Mouse (Mus musculus): ENCODE data around the gene Nr1h2. TPM values are rescaled to one million over a fixed set of nuclear protein-coding genes. Genes with fewer than 3 reads are reported as not detected.

The Nr1h2 gene
- polyA plus RNA-seq, 1 experiment from 2014 or later = 60.8 TPM

DNA sequence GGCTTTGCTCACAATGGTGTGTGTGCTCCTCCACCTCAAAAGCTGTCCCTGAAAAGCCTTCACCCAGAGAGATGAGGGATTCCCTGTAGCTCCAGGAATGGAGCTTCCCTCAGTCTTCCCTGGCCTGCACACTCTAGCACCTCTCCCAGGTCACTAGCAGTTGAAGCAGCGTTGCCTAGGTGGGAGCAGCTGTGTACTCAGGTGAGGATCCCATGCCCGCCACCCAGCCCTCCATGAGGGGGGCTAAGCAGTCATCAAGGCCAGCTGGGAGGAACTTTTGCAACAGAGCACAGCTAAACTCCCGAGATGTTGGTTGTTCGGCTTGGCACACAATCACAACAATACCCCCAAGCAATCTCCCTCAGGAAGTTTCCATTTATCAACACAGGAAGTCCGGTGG, 29.0 kb upstream of the Nr1h2 start:
- H3K27ac ChIP-seq (replicated peaks; ENCODE audit: low read depth, low read length) = no peak overlapping the region
- WGBS = 65% methylated on average over 5 of the region's 5 CpGs
- H3K27me3 ChIP-seq (replicated peaks; ENCODE audit: control insufficient read depth, insufficient read depth, low read length) = peaks cover 20% of the 10 kb centered on the region
- no peak overlapping the region for H3K4me2 ChIP-seq (ENCODE audit: low read depth, low read length)
- H3K9ac ChIP-seq (ENCODE audit: low read depth, low read length) = no peak overlapping the region
- H3K4me1 ChIP-seq (ENCODE audit: control insufficient read depth, insufficient read depth, low read length) = no peaks in the 10 kb centered on the region
- ATAC-seq (ENCODE audit: low read depth) (no peak), DNase-seq (ENCODE audit: low spot score) (no peak)
- no peaks in the 10 kb centered on the region for H3K36me3 ChIP-seq (ENCODE audit: control insufficient read depth, insufficient read depth, low read length)
- H3K4me3 ChIP-seq (ENCODE audit: low read depth, low read length) = no peak overlapping the region
- 0 out of 2 replicates have a peak, but pooled peaks cover 4% of the 10 kb centered on the region for H3K9me3 ChIP-seq (ENCODE audit: control insufficient read depth, low read length)

DNA sequence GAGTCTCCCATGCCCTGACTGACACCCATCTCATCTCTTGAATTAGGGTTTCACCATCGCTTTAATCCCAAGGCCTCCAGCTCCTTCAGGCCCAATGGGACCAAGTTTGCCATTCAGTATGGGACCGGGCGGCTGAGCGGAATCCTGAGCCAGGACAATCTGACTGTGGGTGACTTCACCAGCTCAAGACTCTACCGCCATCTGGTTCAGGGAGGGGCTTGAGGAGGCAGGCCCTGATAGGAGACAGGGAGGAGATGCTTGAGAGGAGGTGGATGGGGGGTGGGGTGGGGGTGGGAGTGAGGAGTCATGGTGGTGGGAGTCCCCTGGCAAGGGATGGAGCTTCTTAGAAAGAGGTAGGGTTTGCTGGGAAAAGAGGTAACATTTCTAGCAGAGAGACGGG, 27.9 kb upstream of the Nr1h2 start:
- Histone ChIP-seq H3K36me3 (ENCODE audit: control insufficient read depth, insufficient read depth, low read length) (no peaks in the 10 kb centered on the region), H3K9ac (ENCODE audit: low read depth, low read length) (no peak overlapping the region), H3K4me1 (ENCODE audit: control insufficient read depth, insufficient read depth, low read length) (no peaks in the 10 kb centered on the region), H3K27ac (replicated peaks; ENCODE audit: low read depth, low read length) (no peak overlapping the region), H3K4me2 (ENCODE audit: low read depth, low read length) (no peak overlapping the region), H3K27me3 (replicated peaks; ENCODE audit: control insufficient read depth, insufficient read depth, low read length) (peaks cover 11% of the 10 kb centered on the region), H3K9me3 (ENCODE audit: control insufficient read depth, low read length) (0 out of 2 replicates have a peak, but pooled peaks cover 4% of the 10 kb centered on the region), H3K4me3 (ENCODE audit: low read depth, low read length) (no peak overlapping the region)
- WGBS = 82% methylated on average over 6 of the region's 6 CpGs
- no peak for DNase-seq (ENCODE audit: low spot score)
- no peak for ATAC-seq (ENCODE audit: low read depth)

DNA sequence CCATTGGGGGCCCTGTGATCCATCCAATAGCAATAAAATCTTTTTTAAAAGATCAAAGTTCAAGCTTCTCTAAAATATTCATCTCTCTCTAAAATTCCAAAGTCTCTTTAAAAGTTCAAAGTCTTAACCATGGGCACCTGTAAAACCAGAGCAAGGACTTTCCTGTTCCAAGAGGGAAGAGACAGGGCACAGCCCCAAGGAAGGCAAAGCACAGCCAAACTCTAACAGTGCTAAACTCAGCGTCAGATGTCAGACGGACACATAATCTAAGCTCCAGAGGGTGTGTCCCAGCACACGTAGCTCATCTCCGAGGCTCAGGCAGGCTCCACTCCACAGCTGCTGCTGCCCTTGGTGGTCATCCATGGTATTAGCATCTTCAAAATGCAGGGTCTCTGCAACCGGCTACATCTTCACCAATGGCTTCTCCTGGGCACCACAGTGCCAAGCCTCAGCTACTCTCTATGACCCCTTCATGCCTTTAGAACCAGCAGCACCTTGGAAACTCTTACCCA, 22.6 kb upstream of the Nr1h2 start:
- 44% methylated on average over 5 of the region's 5 CpGs for WGBS
- no peaks in the 10 kb centered on the region for H3K27me3 ChIP-seq (replicated peaks; ENCODE audit: control insufficient read depth, insufficient read depth, low read length)

DNA sequence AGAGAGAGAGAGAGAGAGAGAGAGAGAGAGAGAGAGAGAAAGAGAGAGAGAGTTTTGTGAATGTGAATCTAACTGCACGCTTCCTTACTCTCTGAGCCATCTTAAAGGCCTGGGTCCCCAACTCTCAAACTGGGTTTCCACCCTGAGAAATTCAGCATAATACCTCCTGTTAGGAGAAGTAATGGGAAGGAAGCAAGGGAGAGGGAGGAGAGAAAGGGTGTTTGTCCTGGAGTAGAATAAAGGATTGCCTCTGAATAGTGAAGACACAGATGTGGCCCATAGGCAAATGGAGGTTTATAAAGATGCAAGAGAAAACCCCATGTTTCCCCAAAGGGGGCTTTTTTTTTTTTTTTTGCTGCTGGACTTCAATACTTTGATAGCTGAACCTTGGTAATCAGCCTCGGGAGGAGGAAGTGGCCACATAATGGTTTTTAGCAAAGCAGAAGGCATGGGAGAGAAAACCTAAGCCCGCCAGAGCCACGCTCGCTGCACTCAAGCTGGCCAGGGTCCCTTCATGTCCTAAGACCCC, 19.3 kb upstream of the Nr1h2 start:
- no peaks in the 10 kb centered on the region for H3K9me3 ChIP-seq (ENCODE audit: control insufficient read depth, low read length)
- 70% methylated on average over 5 of the region's 5 CpGs for WGBS
- no peaks in the 10 kb centered on the region for H3K36me3 ChIP-seq (ENCODE audit: control insufficient read depth, insufficient read depth, low read length)
- no peak for DNase-seq (ENCODE audit: low spot score)
- no peak for ATAC-seq (ENCODE audit: low read depth)
- no peaks in the 10 kb centered on the region for H3K27me3 ChIP-seq (replicated peaks; ENCODE audit: control insufficient read depth, insufficient read depth, low read length)
- H3K4me1 ChIP-seq (ENCODE audit: control insufficient read depth, insufficient read depth, low read length) = no peaks in the 10 kb centered on the region
- no peak overlapping the region for H3K27ac ChIP-seq (replicated peaks; ENCODE audit: low read depth, low read length)
- no peak overlapping the region for H3K9ac ChIP-seq (ENCODE audit: low read depth, low read length)
- H3K4me3 ChIP-seq (ENCODE audit: low read depth, low read length) = no peak overlapping the region
- H3K4me2 ChIP-seq (ENCODE audit: low read depth, low read length) = no peak overlapping the region

More for the DNA sequence above, 22.6 kb upstream of the Nr1h2 start:
- H3K27ac ChIP-seq (replicated peaks; ENCODE audit: low read depth, low read length) = no peak overlapping the region
- ATAC-seq (ENCODE audit: low read depth) (no peak), DNase-seq (ENCODE audit: low spot score) (no peak)
- no peak overlapping the region for H3K4me2 ChIP-seq (ENCODE audit: low read depth, low read length)
- H3K4me1 ChIP-seq (ENCODE audit: control insufficient read depth, insufficient read depth, low read length) = no peaks in the 10 kb centered on the region
- 0 out of 2 replicates have a peak, but pooled peaks cover 4% of the 10 kb centered on the region for H3K9me3 ChIP-seq (ENCODE audit: control insufficient read depth, low read length)
- H3K9ac ChIP-seq (ENCODE audit: low read depth, low read length) = no peak overlapping the region
- H3K4me3 ChIP-seq (ENCODE audit: low read depth, low read length) = no peak overlapping the region
- H3K36me3 ChIP-seq (ENCODE audit: control insufficient read depth, insufficient read depth, low read length) = no peaks in the 10 kb centered on the region

DNA sequence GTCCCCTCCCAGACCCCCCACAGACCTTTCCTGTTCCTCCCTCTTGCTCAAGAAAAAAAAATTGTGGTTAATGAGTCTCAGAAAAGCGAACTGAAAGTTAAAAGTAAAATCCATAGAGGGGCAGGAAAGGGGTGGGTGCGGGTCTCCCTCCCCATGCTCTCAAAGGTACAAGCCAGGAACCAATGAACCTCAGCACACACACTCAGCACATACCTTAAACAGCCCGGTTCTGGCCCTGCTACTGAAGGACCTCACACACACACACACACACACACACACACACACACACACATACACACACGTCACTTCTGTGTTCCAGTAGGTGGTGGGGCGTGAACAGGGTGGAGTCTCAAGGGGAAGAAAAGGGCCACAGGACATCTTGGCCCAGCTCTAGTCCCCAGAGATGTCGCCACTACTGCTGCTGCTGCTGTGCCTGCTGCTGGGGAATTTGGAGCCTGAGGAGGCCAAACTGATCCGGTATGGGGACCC, 18.5 kb upstream of the Nr1h2 start, which contains the start of gene Napsa:
Napsa (plus strand) TSS at position 168 of the 489 bp plus-strand sequence.
- WGBS = 30% methylated on average over 4 of the region's 7 CpGs
- Histone ChIP-seq H3K36me3 (ENCODE audit: control insufficient read depth, insufficient read depth, low read length) (no peaks in the 10 kb centered on the region), H3K4me2 (ENCODE audit: low read depth, low read length) (no peak within 1 kb of the TSS), H3K4me1 (ENCODE audit: control insufficient read depth, insufficient read depth, low read length) (no peaks in the 10 kb centered on the region), H3K27me3 (replicated peaks; ENCODE audit: control insufficient read depth, insufficient read depth, low read length) (no peaks in the 10 kb centered on the region), H3K9me3 (ENCODE audit: control insufficient read depth, low read length) (no peaks in the 10 kb centered on the region), H3K27ac (replicated peaks; ENCODE audit: low read depth, low read length) (no peak within 1 kb of the TSS), H3K9ac (ENCODE audit: low read depth, low read length) (no peak within 1 kb of the TSS), H3K4me3 (ENCODE audit: low read depth, low read length) (no peak within 1 kb of the TSS)
- ATAC-seq (ENCODE audit: low read depth) (no peak), DNase-seq (ENCODE audit: low spot score) (no peak)

DNA sequence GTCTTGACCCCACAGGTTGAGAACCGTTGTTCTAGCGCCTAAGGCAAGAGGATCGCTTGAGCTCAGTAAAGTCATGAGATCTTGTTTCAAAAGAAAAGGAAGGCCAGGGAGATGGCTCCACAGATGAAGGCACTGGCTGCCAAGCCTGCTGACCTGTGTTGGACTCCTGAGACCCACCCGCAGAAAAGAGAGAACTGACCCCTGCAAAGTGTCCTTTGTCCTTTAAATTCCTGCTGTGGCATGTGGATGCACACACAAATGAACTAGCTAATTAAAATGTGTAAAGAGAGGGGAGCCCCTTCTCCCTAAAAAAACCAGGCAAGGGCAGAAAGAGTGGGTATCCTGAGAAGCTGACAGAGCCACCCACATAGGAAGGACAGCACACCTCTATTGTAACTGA, 18.1 kb upstream of the Nr1h2 start:
- H3K9me3 ChIP-seq (ENCODE audit: control insufficient read depth, low read length) = no peaks in the 10 kb centered on the region
- DNase-seq (ENCODE audit: low spot score) (no peak), ATAC-seq (ENCODE audit: low read depth) (no peak)
- H3K27ac ChIP-seq (replicated peaks; ENCODE audit: low read depth, low read length) = no peak overlapping the region
- H3K36me3 ChIP-seq (ENCODE audit: control insufficient read depth, insufficient read depth, low read length) = no peaks in the 10 kb centered on the region
- no peaks in the 10 kb centered on the region for H3K4me1 ChIP-seq (ENCODE audit: control insufficient read depth, insufficient read depth, low read length)
- WGBS = 43% methylated on average over 4 of the region's 4 CpGs
- H3K9ac ChIP-seq (ENCODE audit: low read depth, low read length) = no peak overlapping the region
- no peak overlapping the region for H3K4me2 ChIP-seq (ENCODE audit: low read depth, low read length)
- H3K27me3 ChIP-seq (replicated peaks; ENCODE audit: control insufficient read depth, insufficient read depth, low read length) = no peaks in the 10 kb centered on the region
- H3K4me3 ChIP-seq (ENCODE audit: low read depth, low read length) = no peak overlapping the region

DNA sequence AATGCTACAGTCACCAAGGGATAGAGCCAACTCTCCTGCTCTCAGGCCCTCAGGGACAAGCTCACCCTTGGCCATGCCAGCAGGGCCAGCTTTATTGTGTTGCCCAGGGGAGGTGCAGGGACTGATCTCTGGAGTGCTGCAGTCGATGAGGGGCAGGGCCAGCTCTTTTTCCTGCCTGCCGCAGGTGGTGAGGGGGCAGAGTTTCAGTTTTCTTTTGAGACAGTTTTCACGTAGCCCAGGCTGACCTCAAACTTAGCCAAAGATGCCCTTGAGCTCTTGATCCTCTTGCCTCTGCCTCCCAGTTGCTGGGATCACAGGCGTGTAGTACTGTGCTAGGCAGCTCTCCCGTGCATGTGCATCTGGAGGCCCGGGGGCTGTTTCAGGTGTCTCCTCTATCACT, 17.2 kb upstream of the Nr1h2 start:
- Histone ChIP-seq H3K9ac (ENCODE audit: low read depth, low read length) (no peak overlapping the region), H3K36me3 (ENCODE audit: control insufficient read depth, insufficient read depth, low read length) (no peaks in the 10 kb centered on the region), H3K4me3 (ENCODE audit: low read depth, low read length) (no peak overlapping the region), H3K27me3 (replicated peaks; ENCODE audit: control insufficient read depth, insufficient read depth, low read length) (no peaks in the 10 kb centered on the region), H3K27ac (replicated peaks; ENCODE audit: low read depth, low read length) (no peak overlapping the region), H3K4me1 (ENCODE audit: control insufficient read depth, insufficient read depth, low read length) (no peaks in the 10 kb centered on the region), H3K4me2 (ENCODE audit: low read depth, low read length) (no peak overlapping the region), H3K9me3 (ENCODE audit: control insufficient read depth, low read length) (no peaks in the 10 kb centered on the region)
- no peak for DNase-seq (ENCODE audit: low spot score)
- 83% methylated on average over 6 of the region's 6 CpGs for WGBS
- ATAC-seq (ENCODE audit: low read depth) = no peak

DNA sequence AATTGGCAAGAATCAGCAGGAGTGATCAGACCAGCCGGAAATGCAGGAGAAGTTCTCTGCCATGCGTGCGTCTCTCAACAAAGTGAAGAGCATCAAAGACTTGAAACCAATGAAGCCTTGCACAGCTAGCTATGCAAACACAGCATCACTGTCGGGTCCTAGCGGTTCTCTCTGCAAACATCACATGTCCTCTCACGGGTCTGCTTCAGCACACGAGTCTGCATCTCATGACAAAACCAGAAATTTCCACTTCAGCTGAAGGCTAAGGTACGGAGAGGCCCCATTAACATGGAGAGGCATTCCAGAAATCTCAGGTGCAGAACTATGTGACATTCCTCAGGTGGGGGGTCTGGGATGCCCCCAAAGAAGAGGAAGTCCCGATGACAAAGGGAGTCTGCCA, 15.1 kb upstream of the Nr1h2 start:
- H3K27ac ChIP-seq (replicated peaks; ENCODE audit: low read depth, low read length) = no peak overlapping the region
- no peak overlapping the region for H3K4me3 ChIP-seq (ENCODE audit: low read depth, low read length)
- H3K27me3 ChIP-seq (replicated peaks; ENCODE audit: control insufficient read depth, insufficient read depth, low read length) = no peaks in the 10 kb centered on the region
- no peak overlapping the region for H3K4me2 ChIP-seq (ENCODE audit: low read depth, low read length)
- no peaks in the 10 kb centered on the region for H3K36me3 ChIP-seq (ENCODE audit: control insufficient read depth, insufficient read depth, low read length)
- H3K9me3 ChIP-seq (ENCODE audit: control insufficient read depth, low read length) = no peaks in the 10 kb centered on the region
- ATAC-seq (ENCODE audit: low read depth) (no peak), DNase-seq (ENCODE audit: low spot score) (no peak)
- H3K4me1 ChIP-seq (ENCODE audit: control insufficient read depth, insufficient read depth, low read length) = no peaks in the 10 kb centered on the region
- 60% methylated on average over 9 of the region's 9 CpGs for WGBS
- H3K9ac ChIP-seq (ENCODE audit: low read depth, low read length) = no peak overlapping the region

DNA sequence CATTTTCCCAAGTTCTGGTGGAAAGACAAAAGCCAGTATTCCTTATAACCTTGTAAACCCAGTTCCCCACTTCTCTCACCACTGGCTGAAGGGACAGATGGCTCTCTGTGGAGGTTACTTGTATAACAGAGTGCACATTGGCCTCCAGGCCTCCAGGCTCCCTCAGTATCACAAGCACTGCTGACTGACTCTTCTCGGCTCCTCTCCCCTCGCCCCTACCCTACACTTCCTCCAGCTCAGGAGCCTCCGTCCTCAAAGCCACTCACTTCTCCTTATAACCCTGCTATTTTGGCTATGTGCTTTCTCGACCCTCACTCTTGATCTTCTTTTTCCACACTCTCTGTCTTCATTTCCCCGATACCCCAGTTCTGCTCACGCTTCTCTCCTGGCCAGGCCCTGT, 11.7 kb upstream of the Nr1h2 start:
- no peaks in the 10 kb centered on the region for H3K36me3 ChIP-seq (ENCODE audit: control insufficient read depth, insufficient read depth, low read length)
- no peak overlapping the region for H3K4me3 ChIP-seq (ENCODE audit: low read depth, low read length)
- no peak overlapping the region for H3K27ac ChIP-seq (replicated peaks; ENCODE audit: low read depth, low read length)
- 68% methylated on average over 6 of the region's 6 CpGs for WGBS
- no peaks in the 10 kb centered on the region for H3K9me3 ChIP-seq (ENCODE audit: control insufficient read depth, low read length)
- H3K4me2 ChIP-seq (ENCODE audit: low read depth, low read length) = no peak overlapping the region
- ATAC-seq (ENCODE audit: low read depth) (no peak), DNase-seq (ENCODE audit: low spot score) (no peak)
- no peaks in the 10 kb centered on the region for H3K4me1 ChIP-seq (ENCODE audit: control insufficient read depth, insufficient read depth, low read length)
- no peak overlapping the region for H3K9ac ChIP-seq (ENCODE audit: low read depth, low read length)
- H3K27me3 ChIP-seq (replicated peaks; ENCODE audit: control insufficient read depth, insufficient read depth, low read length) = no peaks in the 10 kb centered on the region

Measured in embryonic facial prominence, embryonic 14.5 days (tissue).